Mouse (Mus musculus) hindbrain, embryonic 13.5 days (tissue): ENCODE results near the gene Gm14137. TPM values are rescaled to one million over a fixed set of nuclear protein-coding genes. Genes with fewer than 3 reads are reported as not detected.
A peak's percentile ranks its signal among the peaks of the same experiment; 100 is the strongest.

Experiments used
- ATAC-seq: fragments of 200-750 bp; cut with Nextera tagmentation; 2 replicates; pipeline ENCODE4 v1.8.0; 2017; ENCODE audit warnings: moderate TSS enrichment; ENCODE audit not compliant: low FRiP score
- H3K27ac ChIP-seq: fragments of 300-500 bp; sonication (generic); 2 replicates; pipeline ENCODE4 v1.5.1; 2015; ENCODE audit warnings: inconsistent platforms, mild to moderate bottlenecking, moderate library complexity
- H3K27me3 ChIP-seq: fragments of 300-500 bp; sonication (generic); 2 replicates; pipeline ENCODE4 v1.6.1; 2015; ENCODE audit warnings: mild to moderate bottlenecking, inconsistent platforms
- H3K36me3 ChIP-seq: fragments of 300-500 bp; sonication (generic); 2 replicates; pipeline ENCODE4 v1.6.1; 2015; ENCODE audit warnings: mild to moderate bottlenecking, inconsistent platforms
- H3K4me1 ChIP-seq: fragments of 300-500 bp; sonication (generic); replicated peaks from 2 replicates; pipeline ENCODE4 v1.6.1; 2015; ENCODE audit warnings: inconsistent platforms
- H3K4me2 ChIP-seq: fragments of 300-500 bp; sonication (generic); 2 replicates; pipeline ENCODE4 v1.6.1; 2015; ENCODE audit warnings: inconsistent platforms, mild to moderate bottlenecking, moderate library complexity
- H3K4me3 ChIP-seq: fragments of 300-500 bp; sonication (generic); 2 replicates; pipeline ENCODE4 v1.5.1; 2015; ENCODE audit warnings: mild to moderate bottlenecking, inconsistent platforms
- H3K9ac ChIP-seq: fragments of 300-500 bp; sonication (generic); 2 replicates; pipeline ENCODE4 v1.6.1; 2015; ENCODE audit warnings: mild to moderate bottlenecking, inconsistent platforms
- H3K9me3 ChIP-seq: fragments of 300-500 bp; sonication (generic); 2 replicates; pipeline ENCODE4 v1.6.1; 2016; ENCODE audit warnings: inconsistent platforms
- WGBS: fragments of 180-500 bp; shearing (Covaris S2); methylation state at CpG from one replicate; pipeline ENCODE4 v1.1.7; 2015; 5-methylcytosine and 5-hydroxymethylcytosine counted together
- polyA plus RNA-seq: library from polyadenylated mRNA; unstranded; fragments of >200 nt; fragmentation: Nextera tagmentation; extraction: Ambion mirVana; gene quantifications from 2 replicates; pipeline ENCODE4 v1.2.1, GENCODE M21; 2015

The Gm14137 gene
- polyA plus RNA-seq, 1 experiment from 2014 or later, result 0.75 TPM

DNA sequence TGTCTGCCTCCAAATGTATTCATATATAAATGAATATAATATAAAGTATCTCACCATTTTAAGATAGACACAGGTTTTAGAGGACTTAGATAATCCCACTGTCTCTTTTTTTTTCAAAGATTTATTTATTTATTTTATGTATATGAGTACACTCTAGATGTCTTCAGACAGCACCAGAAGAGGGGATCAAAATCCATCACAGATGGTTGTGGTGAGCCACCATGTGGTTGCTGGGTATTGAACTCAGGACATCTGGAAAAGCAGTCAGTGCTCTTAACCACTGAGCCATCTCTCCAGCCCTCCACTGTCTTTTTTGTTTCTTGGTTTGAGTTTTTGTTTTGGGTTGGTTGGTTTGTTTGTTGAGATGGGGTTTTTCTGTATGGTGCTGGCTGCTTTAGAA is 16.5 kb upstream of the Gm14137 start:
- H3K4me1 ChIP-seq, result peaks cover 23% of the 10 kb centered on the region

DNA sequence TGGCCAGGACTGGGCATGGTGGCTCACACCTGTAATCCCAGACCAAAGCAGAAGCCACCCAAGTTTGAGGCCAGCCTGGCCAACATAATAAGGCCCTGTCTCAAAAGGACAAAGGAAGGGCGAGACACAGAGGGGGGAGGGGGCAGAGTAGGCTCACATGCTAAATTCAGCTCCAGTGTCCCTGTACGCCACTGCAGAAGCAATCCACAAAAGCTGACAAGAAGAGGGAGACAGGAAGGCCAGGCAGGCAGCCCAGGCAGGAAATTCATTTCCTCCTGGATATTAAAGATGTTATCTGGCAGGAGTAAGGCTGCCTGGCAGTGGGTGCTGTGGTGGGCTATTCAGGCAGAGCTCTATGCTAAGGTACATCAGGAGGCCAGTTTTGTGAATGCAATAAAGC is 13.1 kb upstream of the Gm14137 start:
- H3K27me3 ChIP-seq, result peaks cover 30% of the 10 kb centered on the region
- no peaks in the 10 kb centered on the region for H3K36me3 ChIP-seq
- 21% methylated on average over 2 of the region's 2 CpGs for WGBS
- no peak overlapping the region for H3K27ac ChIP-seq
- peaks cover 6% of the 10 kb centered on the region for H3K4me1 ChIP-seq
- no peak for ATAC-seq
- H3K9me3 ChIP-seq, result no peaks in the 10 kb centered on the region
- H3K4me3 ChIP-seq, result no peak overlapping the region
- no peak overlapping the region for H3K4me2 ChIP-seq
- 0 out of 2 replicates have a peak overlapping the region, but pooled peaks have one; percentile 3 for H3K9ac ChIP-seq

More for the DNA sequence above, 16.5 kb upstream of the Gm14137 start:
- ATAC-seq, result no peak
- no peak overlapping the region for H3K4me3 ChIP-seq
- no peak overlapping the region for H3K9ac ChIP-seq
- no peak overlapping the region for H3K27ac ChIP-seq
- peaks cover 13% of the 10 kb centered on the region for H3K36me3 ChIP-seq
- H3K9me3 ChIP-seq, result no peaks in the 10 kb centered on the region
- peaks cover 2% of the 10 kb centered on the region; the same call in 1 of the 2 replicates for H3K27me3 ChIP-seq
- peak overlapping the region; percentile 97; the same call in 1 of the 2 replicates for H3K4me2 ChIP-seq

GRCm38 (mm10) chr2:119163135-119163534 is 11.2 kb upstream of the Gm14137 start:
- H3K27ac ChIP-seq, result no peak overlapping the region
- H3K9me3 ChIP-seq, result no peaks in the 10 kb centered on the region
- no peak for ATAC-seq
- 73% methylated on average over 3 of the region's 3 CpGs for WGBS
- no peaks in the 10 kb centered on the region for H3K36me3 ChIP-seq
- no peak overlapping the region for H3K4me2 ChIP-seq
- peaks cover 17% of the 10 kb centered on the region for H3K4me1 ChIP-seq
- no peak overlapping the region for H3K9ac ChIP-seq
- peaks cover 49% of the 10 kb centered on the region for H3K27me3 ChIP-seq
- H3K4me3 ChIP-seq, result no peak overlapping the region

- Histone ChIP-seq H3K4me3 (no peak overlapping the region), H3K9ac (no peak overlapping the region), H3K27ac (no peak overlapping the region), H3K36me3 (no peaks in the 10 kb centered on the region), H3K4me2 (no peak overlapping the region), H3K27me3 (peaks cover 54% of the 10 kb centered on the region), H3K4me1 (peaks cover 17% of the 10 kb centered on the region), H3K9me3 (no peaks in the 10 kb centered on the region)
- no peak for ATAC-seq
- WGBS, result 89% methylated on average over 4 of the region's 4 CpGs
These were observed 10.3 kb upstream of the Gm14137 start for GRCm38 (mm10) chr2:119163999-119164398.

GRCm38 (mm10) chr2:119165401-119165800 is 8.9 kb upstream of the Gm14137 start:
- no peak overlapping the region for H3K4me2 ChIP-seq
- no peak overlapping the region for H3K27ac ChIP-seq
- no peaks in the 10 kb centered on the region for H3K9me3 ChIP-seq
- H3K9ac ChIP-seq, result no peak overlapping the region
- no peak for ATAC-seq
- peaks cover 17% of the 10 kb centered on the region for H3K4me1 ChIP-seq
- H3K27me3 ChIP-seq, result peaks cover 63% of the 10 kb centered on the region
- no peaks in the 10 kb centered on the region for H3K36me3 ChIP-seq
- H3K4me3 ChIP-seq, result no peak overlapping the region

GRCm38 (mm10) chr2:119166901-119167865 is 7.1 kb upstream of the Gm14137 start, which contains the start of gene Gchfr:
Gchfr (plus strand) TSS chr2:119167773.
- H3K36me3 ChIP-seq, result peaks cover 4% of the 10 kb centered on the region

GRCm38 (mm10) chr2:119167866-119168256 is 6.4 kb upstream of the Gm14137 start:
- H3K9me3 ChIP-seq, result no peaks in the 10 kb centered on the region
- H3K27me3 ChIP-seq, result peaks cover 63% of the 10 kb centered on the region
- no peak overlapping the region for H3K27ac ChIP-seq
- no peak; the same call in 1 of the 2 replicates for ATAC-seq
- peak overlapping the region; percentile 68 for H3K9ac ChIP-seq
- peak overlapping the region; percentile 99 for H3K4me2 ChIP-seq
- H3K36me3 ChIP-seq, result peaks cover 5% of the 10 kb centered on the region
- H3K4me3 ChIP-seq, result peak overlapping the region; percentile 53
- peaks cover 33% of the 10 kb centered on the region for H3K4me1 ChIP-seq
- 4% methylated on average over 26 of the region's 26 CpGs for WGBS

More at GRCm38 (mm10) chr2:119166901-119167865, 7.1 kb upstream of the Gm14137 start, which contains the start of gene Gchfr:
- peak; percentile 76 for ATAC-seq
- H3K9me3 ChIP-seq, result no peaks in the 10 kb centered on the region
- peak within 1 kb of the TSS; percentile 53 for H3K4me3 ChIP-seq
- no peak within 1 kb of the TSS for H3K27ac ChIP-seq
- peak within 1 kb of the TSS; percentile 99 for H3K4me2 ChIP-seq
- peaks cover 63% of the 10 kb centered on the region for H3K27me3 ChIP-seq
- H3K4me1 ChIP-seq, result peaks cover 26% of the 10 kb centered on the region
- peak within 1 kb of the TSS; percentile 68 for H3K9ac ChIP-seq
- WGBS, result under 1% methylated on average over 59 of the region's 60 CpGs

DNA sequence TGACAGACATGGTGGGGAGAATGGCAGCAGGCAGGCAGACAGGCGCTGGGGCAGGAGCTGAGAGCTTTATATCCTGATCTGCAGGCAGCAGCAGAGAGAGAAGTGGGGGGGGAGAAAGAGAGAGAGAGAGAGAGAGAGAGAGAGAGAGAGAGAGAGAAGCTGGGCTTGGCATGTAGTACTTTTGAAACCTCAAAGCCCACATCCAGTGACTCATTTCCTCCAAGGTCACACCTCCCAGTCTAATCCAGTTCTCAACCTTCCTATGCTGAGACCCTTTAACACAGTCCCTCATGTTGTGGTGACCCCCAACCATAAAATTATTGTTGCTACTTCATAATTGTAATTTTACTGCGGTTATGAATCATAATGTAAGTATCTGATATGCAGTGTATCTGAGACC is 4.0 kb upstream of the Gm14137 start:
- Histone ChIP-seq H3K27me3 (peaks cover 45% of the 10 kb centered on the region), H3K4me3 (no peak overlapping the region), H3K27ac (no peak overlapping the region), H3K36me3 (peaks cover 10% of the 10 kb centered on the region), H3K9me3 (no peaks in the 10 kb centered on the region), H3K4me2 (no peak overlapping the region), H3K9ac (no peak overlapping the region), H3K4me1 (peaks cover 56% of the 10 kb centered on the region)
- WGBS, result 89% methylated on average over 2 of the region's 2 CpGs
- ATAC-seq, result no peak

- WGBS, result 58% methylated on average over 8 of the region's 8 CpGs
- H3K9ac ChIP-seq, result no peak overlapping the region; the same call in 1 of the 2 replicates
- H3K4me3 ChIP-seq, result no peak overlapping the region
- no peaks in the 10 kb centered on the region for H3K9me3 ChIP-seq
- H3K4me1 ChIP-seq, result peaks cover 54% of the 10 kb centered on the region
- H3K27me3 ChIP-seq, result peaks cover 32% of the 10 kb centered on the region
- no peak for ATAC-seq
- H3K27ac ChIP-seq, result no peak overlapping the region
- H3K4me2 ChIP-seq, result no peak overlapping the region
- peaks cover 16% of the 10 kb centered on the region for H3K36me3 ChIP-seq
These were observed 2.7 kb upstream of the Gm14137 start for GRCm38 (mm10) chr2:119171574-119171973.

DNA sequence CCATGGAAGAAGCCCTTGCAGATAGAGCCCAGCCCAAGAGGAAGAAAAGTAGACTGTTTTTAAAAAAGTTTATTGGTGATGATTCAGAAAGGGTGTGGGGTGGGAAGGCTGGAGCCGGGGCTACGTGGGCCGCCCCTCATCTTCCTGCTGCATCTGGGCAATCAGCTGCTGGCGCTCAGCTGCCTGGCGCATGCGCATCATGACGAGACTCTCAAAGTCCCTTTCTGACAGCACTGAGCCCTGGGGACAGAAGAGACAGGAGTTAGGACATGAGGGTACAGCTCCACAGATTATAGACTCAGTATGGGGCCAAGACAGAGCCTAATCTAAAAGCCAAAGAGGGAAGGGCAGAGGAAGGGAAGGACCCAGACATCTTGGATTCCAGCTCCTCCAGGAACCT is 1.9 kb upstream of the Gm14137 start:
- ATAC-seq, result no peak
- Histone ChIP-seq H3K36me3 (peaks cover 23% of the 10 kb centered on the region), H3K27ac (peak overlapping the region; percentile 61; the same call in 1 of the 2 replicates), H3K9ac (peak overlapping the region; percentile 53; the same call in 1 of the 2 replicates), H3K4me2 (no peak overlapping the region; the same call in 1 of the 2 replicates), H3K4me3 (no peak overlapping the region), H3K27me3 (peaks cover 23% of the 10 kb centered on the region), H3K4me1 (peaks cover 46% of the 10 kb centered on the region), H3K9me3 (no peaks in the 10 kb centered on the region)
- 82% methylated on average over 7 of the region's 7 CpGs for WGBS

GRCm38 (mm10) chr2:119172862-119173576 is 1.3 kb upstream of the Gm14137 start:
- Histone ChIP-seq H3K9ac (peak overlapping the region; percentile 53), H3K4me3 (no peak overlapping the region), H3K36me3 (peaks cover 27% of the 10 kb centered on the region), H3K9me3 (no peaks in the 10 kb centered on the region), H3K27ac (peak overlapping the region; percentile 61), H3K4me2 (peak overlapping the region; percentile 18), H3K4me1 (peaks cover 40% of the 10 kb centered on the region), H3K27me3 (peaks cover 18% of the 10 kb centered on the region)
- peak; percentile 34 for ATAC-seq
- WGBS, result 18% methylated on average over 13 of the region's 13 CpGs

DNA sequence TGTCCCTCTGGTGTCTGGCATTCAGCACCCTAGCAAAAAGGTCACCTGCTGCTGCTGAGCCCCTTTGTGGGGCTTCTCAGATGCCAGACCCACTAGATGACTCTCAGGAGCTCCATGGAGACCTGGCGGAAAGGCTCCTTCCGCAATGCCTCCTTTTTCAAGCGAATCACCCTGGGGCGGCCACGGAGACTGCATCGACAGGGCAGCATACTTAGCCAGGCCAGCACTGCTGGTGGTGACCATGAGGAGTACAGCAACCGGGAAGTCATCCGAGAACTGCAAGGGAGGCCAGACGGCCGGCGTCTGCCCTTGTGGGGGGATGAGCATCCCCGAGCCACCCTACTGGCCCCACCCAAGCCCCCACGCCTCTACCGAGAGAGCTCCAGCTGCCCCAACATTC is 557 bp downstream of the Gm14137 start:
- Histone ChIP-seq H3K4me3 (no peak overlapping the region), H3K9me3 (no peaks in the 10 kb centered on the region), H3K4me1 (peaks cover 39% of the 10 kb centered on the region), H3K36me3 (peaks cover 45% of the 10 kb centered on the region), H3K4me2 (no peak overlapping the region), H3K27me3 (peaks cover 3% of the 10 kb centered on the region; the same call in 1 of the 2 replicates), H3K9ac (no peak overlapping the region; the same call in 1 of the 2 replicates), H3K27ac (no peak overlapping the region)
- 57% methylated on average over 14 of the region's 14 CpGs for WGBS
- ATAC-seq, result no peak
